Mouse (Mus musculus) heart, adult 2 months (tissue): ENCODE measurements around the gene Car7. TPM values are rescaled to one million over a fixed set of nuclear protein-coding genes. Genes with fewer than 3 reads are reported as not detected.
A peak's percentile ranks its signal among the peaks of the same experiment; 100 is the strongest.

Experiments used
- DNase-seq, 2 experiments: peaks; one replicate each; pipeline ENCODE4 v3.0.0; 2021
- H3K27ac ChIP-seq: fragments of 200-600 bp; 2 replicates; pipeline ENCODE4 v1.8.1; 2022
- H3K27me3 ChIP-seq: fragments of 200-500 bp; 2 replicates; pipeline ENCODE4 v1.6.1; 2012; ENCODE audit warnings: mild to moderate bottlenecking, low read length, inconsistent platforms, mixed read lengths; ENCODE audit not compliant: control insufficient read depth, insufficient read depth
- H3K36me3 ChIP-seq: fragments of 200-500 bp; 2 replicates; pipeline ENCODE4 v1.6.1; 2012; ENCODE audit warnings: low read length, inconsistent platforms; ENCODE audit not compliant: control insufficient read depth, insufficient read depth
- H3K4me1 ChIP-seq: fragments of 200-500 bp; 2 replicates; pipeline ENCODE4 v1.6.1; 2011; ENCODE audit warnings: low read length; ENCODE audit not compliant: control insufficient read depth, insufficient read depth
- H3K4me3 ChIP-seq: fragments of 200-600 bp; 2 replicates; pipeline ENCODE4 v1.8.1; 2022
- H3K79me2 ChIP-seq: fragments of 200-500 bp; replicated peaks from 2 replicates; pipeline ENCODE4 v1.6.1; 2012; ENCODE audit warnings: mild to moderate bottlenecking, inconsistent platforms, low read length, moderate library complexity, mixed read lengths; ENCODE audit not compliant: control insufficient read depth, insufficient read depth
- H3K9ac ChIP-seq: fragments of 200-500 bp; 2 replicates; pipeline ENCODE4 v1.6.1; 2012; ENCODE audit warnings: low read depth, mild to moderate bottlenecking, control low read depth, inconsistent platforms, low read length, mixed read lengths
- CTCF ChIP-seq: fragments of 200-600 bp; IDR thresholded peaks from 2 replicates; pipeline ENCODE4 v1.8.1; 2022; ENCODE audit warnings: antibody characterized with exemption, mild to moderate bottlenecking, moderate library complexity
- EP300 ChIP-seq: fragments of 200-500 bp; IDR thresholded peaks from 2 replicates; pipeline ENCODE4 v1.6.1; 2011; ENCODE audit warnings: low read depth, low read length, control low read depth; ENCODE audit not compliant: insufficient read depth
- POLR2A ChIP-seq: fragments of 200-500 bp; IDR thresholded peaks from 2 replicates; pipeline ENCODE4 v1.6.1; 2011; ENCODE audit warnings: mild to moderate bottlenecking, low read depth, low read length, control low read depth; ENCODE audit not compliant: insufficient read depth
- WGBS: fragments of 180-500 bp; shearing (Covaris S2); methylation state at CpG from one replicate; pipeline ENCODE4 v1.1.7; 2018; 5-methylcytosine and 5-hydroxymethylcytosine counted together
- intact Hi-C: fragments of 180-260 bp; cut with DNase I; formaldehyde crosslinking; loops from one replicate; pipeline ENCODE4 v1.15.1; 2025
- polyA plus RNA-seq: library from polyadenylated mRNA; depleted of rRNA; stranded (reverse); fragments of >200 nt; gene quantifications from 2 replicates; pipeline ENCODE4 v1.2.3, GENCODE M21; 2012
- total RNA-seq, 2 experiments: library from RNA; stranded (reverse); gene quantifications; 2 replicates each; pipeline ENCODE4 v1.2.3; 2021

Gene Car7
- total and polyA plus RNA-seq, 3 experiments: 2.0 to 9.3 (median 2.9) TPM

DNA sequence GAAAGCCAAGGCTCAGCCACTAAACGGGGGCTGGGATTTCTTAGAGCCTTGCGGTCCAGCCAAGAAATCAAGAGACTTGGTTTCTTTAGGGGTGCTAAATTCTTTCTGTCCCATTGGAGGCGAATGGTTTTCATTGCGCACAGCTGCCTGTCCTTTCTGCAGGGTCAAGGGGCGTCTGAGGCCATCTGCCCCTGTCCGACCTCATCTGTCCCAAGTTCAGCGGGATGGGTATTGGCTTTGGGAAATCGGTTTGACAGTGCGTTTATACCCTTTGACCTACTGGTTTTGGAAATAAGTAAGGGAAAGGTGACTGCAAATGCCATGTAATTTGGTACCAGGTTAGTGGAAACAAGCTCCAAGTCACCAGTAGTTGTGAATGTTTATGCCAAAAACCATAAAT lies 57.4 kb downstream of the Car7 start:
- WGBS: 4% methylated on average over 9 of the region's 9 CpGs
- Histone ChIP-seq H3K9ac (peak overlapping the region; percentile 79), H3K79me2 (peaks cover 3% of the 10 kb centered on the region), H3K36me3 (no peaks in the 10 kb centered on the region; the same call in 1 of the 2 replicates), H3K27me3 (no peaks in the 10 kb centered on the region), H3K4me3 (peak overlapping the region; percentile 91), H3K27ac (peak overlapping the region; percentile 90), H3K4me1 (peaks cover 2% of the 10 kb centered on the region)
- TF ChIP-seq CTCF: no peak
- TF ChIP-seq EP300: 0 out of 2 replicates have a peak, but pooled peaks have one; percentile 22
- TF ChIP-seq POLR2A: no peak
- intact Hi-C loops: no loop called here
- no peak for DNase-seq

GRCm38 (mm10) chr8:104592566-104592965 lies 58.1 kb downstream of the Car7 start:
- 68% methylated on average over 6 of the region's 6 CpGs for WGBS
- H3K4me3 ChIP-seq: no peak overlapping the region; the same call in 1 of the 2 replicates
- intact Hi-C loops: no loop called here
- 0 out of 2 replicates have a peak overlapping the region, but pooled peaks have one; percentile 14 for H3K9ac ChIP-seq
- TF ChIP-seq CTCF (no peak), EP300 (no peak), POLR2A (no peak)
- no peak overlapping the region; the same call in 1 of the 2 replicates for H3K27ac ChIP-seq
- no peak for DNase-seq
- peaks cover 3% of the 10 kb centered on the region for H3K79me2 ChIP-seq
- peaks cover 2% of the 10 kb centered on the region for H3K4me1 ChIP-seq
- H3K36me3 ChIP-seq: no peaks in the 10 kb centered on the region; the same call in 1 of the 2 replicates
- H3K27me3 ChIP-seq: no peaks in the 10 kb centered on the region

- no peak for TF ChIP-seq EP300
- no peak for TF ChIP-seq CTCF
- TF ChIP-seq POLR2A: no peak
- H3K27me3 ChIP-seq: no peaks in the 10 kb centered on the region
- H3K4me3 ChIP-seq: no peak overlapping the region
- intact Hi-C loops: no loop called here
- H3K27ac ChIP-seq: no peak overlapping the region
- H3K36me3 ChIP-seq: no peaks in the 10 kb centered on the region; the same call in 1 of the 2 replicates
- DNase-seq: no peak
- peaks cover 3% of the 10 kb centered on the region for H3K79me2 ChIP-seq
- WGBS: 94% methylated on average over 31 of the region's 31 CpGs
- H3K4me1 ChIP-seq: peaks cover 2% of the 10 kb centered on the region
- no peak overlapping the region for H3K9ac ChIP-seq
Observed at GRCm38 (mm10) chr8:104593536-104594325, 59.2 kb downstream of the Car7 start.

GRCm38 (mm10) chr8:104594611-104595362 lies 60.3 kb downstream of the Car7 start:
- no peak for DNase-seq
- intact Hi-C loops: no loop called here
- no peak overlapping the region for H3K4me3 ChIP-seq
- no peak for TF ChIP-seq CTCF
- TF ChIP-seq POLR2A: no peak
- TF ChIP-seq EP300: no peak
- H3K27ac ChIP-seq: no peak overlapping the region
- no peaks in the 10 kb centered on the region for H3K27me3 ChIP-seq
- H3K4me1 ChIP-seq: peaks cover 2% of the 10 kb centered on the region
- peaks cover 3% of the 10 kb centered on the region for H3K79me2 ChIP-seq
- no peaks in the 10 kb centered on the region; the same call in 1 of the 2 replicates for H3K36me3 ChIP-seq
- H3K9ac ChIP-seq: no peak overlapping the region
- WGBS: 94% methylated on average over 19 of the region's 19 CpGs

DNA sequence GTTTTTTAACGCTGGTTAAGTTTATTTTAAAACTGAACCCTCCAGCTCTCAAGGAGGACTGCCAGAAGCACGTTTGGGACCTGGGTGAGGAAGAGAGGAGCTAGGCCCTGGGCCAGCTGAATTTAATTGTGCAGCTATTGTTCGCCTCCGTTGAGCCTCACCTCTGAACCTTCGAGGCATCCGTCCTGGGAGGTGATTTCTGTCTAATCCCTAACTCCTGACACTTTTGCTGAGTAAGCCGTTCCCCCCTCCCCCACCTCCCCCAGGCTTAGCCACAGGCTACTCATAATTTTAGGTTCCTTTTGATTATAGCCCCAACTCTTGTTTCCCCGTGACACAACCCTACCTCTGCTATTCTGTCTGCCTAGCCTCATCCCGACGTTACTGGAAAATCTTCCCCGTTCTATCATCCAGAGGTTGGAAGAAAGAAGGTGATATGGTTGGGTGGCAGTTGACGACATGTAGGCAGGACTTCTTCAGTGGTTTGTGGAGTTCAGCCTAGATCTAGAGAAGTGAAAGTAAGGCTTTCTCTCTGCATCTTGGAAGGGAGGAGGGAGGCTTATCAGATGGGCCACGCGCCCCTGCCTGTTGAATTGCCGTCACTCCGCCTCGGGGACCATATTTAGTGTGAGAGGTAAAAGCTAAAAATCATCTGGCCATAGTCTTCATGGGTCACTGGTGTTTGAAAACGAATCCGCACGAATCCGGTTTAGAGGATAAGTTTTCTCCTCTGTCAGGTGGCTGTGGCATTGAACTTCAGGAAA lies 61.5 kb downstream of the Car7 start:
- Histone ChIP-seq H3K4me1 (peaks cover 2% of the 10 kb centered on the region), H3K36me3 (no peaks in the 10 kb centered on the region; the same call in 1 of the 2 replicates), H3K4me3 (no peak overlapping the region), H3K27me3 (no peaks in the 10 kb centered on the region), H3K27ac (no peak overlapping the region), H3K9ac (no peak overlapping the region), H3K79me2 (peaks cover 3% of the 10 kb centered on the region)
- TF ChIP-seq POLR2A: no peak
- no peak for DNase-seq
- intact Hi-C loops: no loop called here
- WGBS: 68% methylated on average over 21 of the region's 21 CpGs
